Mouse (Mus musculus): ENCODE data around the gene Erbb4. TPM values are rescaled to one million over a fixed set of nuclear protein-coding genes. Genes with fewer than 3 reads are reported as not detected.

The Erbb4 gene
- total RNA-seq, 1 experiment from 2014 or later, result 0.59 TPM

DNA sequence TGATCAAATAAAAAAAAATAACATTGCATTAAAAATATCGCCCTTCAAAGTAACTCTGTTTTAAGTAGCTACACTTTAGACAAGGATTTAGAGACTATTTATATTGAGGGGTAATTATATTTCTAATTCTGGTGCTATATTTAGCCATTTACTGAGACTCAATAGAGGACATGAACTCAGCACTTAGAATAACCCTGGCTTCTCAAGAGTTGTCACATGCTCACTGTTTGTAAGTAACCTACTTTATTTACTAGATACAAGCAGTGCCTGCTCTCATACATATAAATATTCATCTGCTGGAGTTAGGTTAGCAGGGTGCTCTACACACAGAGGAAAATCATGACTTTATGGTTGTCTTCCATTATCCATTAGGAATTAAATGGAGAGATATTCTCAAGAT, 604.0 kb downstream of the Erbb4 start:
- DNase-seq, result no peak

- DNase-seq, result no peak
These were observed 606.3 kb downstream of the Erbb4 start for GRCm38 (mm10) chr1:68501561-68501960.

- DNase-seq, result no peak
These were observed 641.4 kb downstream of the Erbb4 start for GRCm38 (mm10) chr1:68466390-68466960.

GRCm38 (mm10) chr1:68451274-68451673, 656.6 kb downstream of the Erbb4 start:
- DNase-seq, result no peak

DNA sequence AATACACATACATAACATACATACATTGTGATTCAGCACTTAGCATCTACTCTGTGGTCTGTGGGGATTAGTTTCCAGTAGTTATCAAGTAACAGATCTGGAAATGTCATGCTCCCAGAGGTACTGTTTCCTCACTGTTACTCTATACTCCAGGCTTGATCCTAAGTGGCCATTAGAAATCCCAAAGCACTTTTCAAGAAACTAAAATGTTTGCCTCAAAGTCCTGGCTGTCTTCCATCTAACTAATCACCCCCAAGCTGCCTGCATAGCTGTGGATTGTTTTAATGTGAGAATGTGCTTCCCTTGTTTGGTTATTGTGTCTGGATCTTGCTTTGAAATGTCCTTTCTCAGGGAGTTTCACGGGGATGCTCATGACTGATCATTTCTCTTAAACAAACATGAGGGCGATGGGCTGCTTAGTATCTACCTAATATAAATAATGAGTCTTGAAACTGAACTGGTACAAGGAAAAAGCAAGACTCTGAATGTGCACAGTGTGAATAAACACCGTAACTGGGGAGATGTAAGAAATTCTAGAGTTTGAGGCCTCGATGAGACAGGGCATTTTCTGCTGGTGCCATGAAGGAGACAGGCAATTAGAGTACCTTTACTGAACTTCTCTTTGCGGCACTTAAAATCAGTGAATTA, 683.4 kb downstream of the Erbb4 start:
- no peak for DNase-seq

DNA sequence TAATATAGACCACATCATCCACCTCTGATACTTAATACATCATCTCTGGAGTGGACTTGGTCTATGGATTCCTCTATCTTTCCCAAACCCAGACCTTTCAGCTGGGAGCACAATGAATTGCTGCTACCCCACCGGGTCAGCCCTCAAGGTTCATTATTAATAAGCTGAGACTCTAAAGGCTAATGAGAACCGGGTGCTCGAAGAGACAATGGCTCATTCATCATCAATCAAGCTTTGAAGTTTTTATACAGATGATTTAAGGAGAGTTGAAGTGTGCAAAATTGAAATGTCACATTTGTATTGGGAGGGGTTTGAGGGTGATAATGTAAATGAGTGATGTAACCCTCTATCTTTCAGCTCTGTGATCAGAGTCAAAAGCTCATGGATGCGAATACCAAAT, 706.7 kb downstream of the Erbb4 start:
- DNase-seq, result no peak

GRCm38 (mm10) chr1:68371531-68371930, 736.3 kb downstream of the Erbb4 start:
- DNase-seq, result no peak

DNA sequence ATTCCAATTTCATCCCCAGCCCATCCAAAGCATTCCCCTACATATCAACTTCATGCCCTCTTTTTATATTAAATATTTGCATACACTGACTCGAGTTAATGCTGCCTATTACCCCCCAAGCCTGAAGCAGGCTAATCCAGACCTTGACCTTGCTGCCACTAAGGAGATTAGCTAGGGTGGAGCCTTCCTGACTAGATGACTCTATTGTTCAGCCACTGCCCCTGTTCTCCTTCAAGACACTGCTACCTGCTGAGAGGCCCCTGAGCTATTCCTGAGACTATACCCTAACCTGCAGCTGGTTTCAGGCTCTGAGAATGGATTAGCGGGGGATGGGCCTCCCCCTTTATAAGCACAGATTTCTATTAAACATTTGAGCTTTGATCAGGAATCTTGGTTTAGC, 774.1 kb downstream of the Erbb4 start:
- no peak for DNase-seq

GRCm38 (mm10) chr1:68305813-68306212, 802.0 kb downstream of the Erbb4 start:
- DNase-seq, result no peak

- DNase-seq, result no peak
These were observed 823.4 kb downstream of the Erbb4 start for GRCm38 (mm10) chr1:68284443-68284842.

DNA sequence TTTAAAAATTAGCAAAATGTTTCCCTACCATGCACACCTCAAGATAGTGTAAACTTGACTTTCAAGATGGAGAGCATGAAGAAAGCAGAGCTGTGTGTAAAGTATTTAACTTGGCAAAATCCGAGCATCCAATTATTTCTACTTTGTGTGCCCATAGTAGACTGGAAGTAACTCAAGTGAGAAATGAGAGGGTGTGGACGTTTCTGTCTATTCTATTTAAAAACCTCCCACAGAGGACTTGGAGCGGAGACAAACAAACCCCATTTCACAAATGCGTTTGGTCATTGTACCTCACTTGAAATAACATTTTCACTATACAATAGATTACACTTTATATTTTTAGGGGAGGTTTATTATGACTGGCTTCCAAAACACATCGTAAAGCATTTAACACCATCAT, 832.0 kb downstream of the Erbb4 start:
- no peak for DNase-seq

- DNase-seq, result no peak
These were observed 929.3 kb downstream of the Erbb4 start for GRCm38 (mm10) chr1:68178580-68178979.

DNA sequence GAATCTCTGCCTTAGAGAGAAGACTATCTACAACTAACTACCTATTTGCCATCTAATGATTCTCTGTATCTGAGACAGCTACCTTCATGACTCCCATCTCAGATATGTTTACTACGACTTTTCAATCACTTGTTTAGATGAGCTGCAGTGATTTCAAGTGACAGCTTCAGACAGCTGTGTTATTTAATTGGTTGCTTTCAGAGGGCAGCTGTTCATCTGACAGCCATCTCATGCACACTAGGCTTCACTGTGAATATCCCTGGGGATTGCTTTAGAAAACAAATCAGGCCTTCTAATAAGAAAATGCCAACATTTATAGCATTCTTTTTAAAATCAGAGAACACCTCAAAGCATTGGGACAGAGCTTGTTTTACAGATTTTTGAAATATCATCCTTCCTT, 952.6 kb downstream of the Erbb4 start:
- no peak for DNase-seq

DNA sequence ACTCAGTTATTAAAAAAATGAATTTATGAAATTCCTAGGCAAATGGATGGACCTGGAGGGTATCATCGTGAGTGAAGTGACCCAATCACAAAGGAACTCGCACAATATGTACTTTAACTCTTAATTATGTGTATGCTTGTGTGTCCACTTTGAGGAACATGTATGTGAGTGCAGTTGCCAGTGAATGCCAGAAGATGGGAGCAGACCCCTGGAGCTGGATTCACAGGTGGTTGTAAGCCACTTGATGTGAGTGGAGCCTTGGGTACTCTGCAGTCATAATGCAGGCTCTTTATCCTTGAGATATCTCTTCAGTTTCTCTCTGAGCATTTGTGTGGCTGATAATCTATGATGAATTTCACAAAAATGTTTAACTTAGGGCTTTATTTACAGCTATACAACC, 957.3 kb downstream of the Erbb4 start:
- no peak for DNase-seq

GRCm38 (mm10) chr1:68142562-68143350, 965.1 kb downstream of the Erbb4 start:
- DNase-seq, result no peak

GRCm38 (mm10) chr1:68134943-68135342, 972.9 kb downstream of the Erbb4 start:
- no peak for DNase-seq

DNA sequence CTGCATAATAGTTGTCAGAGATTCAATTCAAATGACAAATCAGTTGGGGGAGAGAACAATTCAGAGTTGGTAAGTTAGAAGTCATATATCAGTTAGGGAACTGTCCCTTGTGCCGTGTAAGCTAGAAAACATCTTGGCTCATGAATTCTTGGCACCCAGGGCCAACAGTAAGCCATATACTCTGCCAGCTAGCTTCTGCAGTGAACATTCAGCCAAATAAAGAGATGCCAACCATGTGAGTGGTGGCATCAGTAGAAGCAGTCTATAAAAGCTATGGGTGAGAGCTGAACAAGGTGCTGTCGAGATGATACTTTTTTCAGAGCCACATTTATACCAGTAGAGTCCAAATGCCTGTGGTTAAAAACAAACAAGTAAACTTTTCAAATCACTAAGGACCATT, 973.4 kb downstream of the Erbb4 start:
- DNase-seq, result no peak

DNA sequence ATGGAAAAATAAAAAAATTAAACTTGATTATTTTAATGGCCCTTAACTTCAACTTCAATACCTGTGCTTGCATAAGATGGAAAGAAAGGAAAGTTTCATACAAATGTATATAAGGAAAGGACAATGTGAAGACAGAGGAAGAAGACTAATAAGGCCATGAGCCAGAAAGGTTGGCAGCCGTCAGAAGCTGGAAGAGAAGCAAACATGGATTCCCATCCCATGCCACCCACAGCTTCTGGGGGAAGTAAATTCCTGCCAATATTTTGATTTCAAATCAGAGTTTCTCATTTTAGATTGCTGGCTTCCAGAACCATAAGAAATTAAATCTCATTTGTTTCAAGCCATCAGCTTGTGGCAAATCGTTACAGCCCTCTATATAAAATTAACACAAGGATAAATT, 984.3 kb downstream of the Erbb4 start:
- DNase-seq, result no peak

DNA sequence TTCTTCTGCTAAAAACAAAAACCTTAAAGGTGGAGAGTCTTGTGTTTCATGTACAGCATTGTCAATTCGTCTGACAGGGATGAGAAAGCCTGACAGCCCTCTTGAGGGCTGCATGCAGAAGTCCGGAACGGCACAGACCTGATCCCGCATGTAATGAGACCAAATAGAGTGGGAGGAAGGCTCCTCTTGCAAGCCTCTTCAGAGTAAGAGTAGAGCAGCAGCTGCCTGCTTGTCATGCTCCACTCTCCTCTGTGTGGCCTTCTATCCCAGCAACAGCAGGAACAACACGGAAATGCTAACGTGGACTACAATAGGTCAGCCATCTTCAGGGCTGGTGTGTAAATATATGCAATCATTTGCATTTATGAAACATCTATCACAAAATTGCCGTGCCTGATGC, 987.5 kb downstream of the Erbb4 start:
- no peak for DNase-seq

GRCm38 (mm10) chr1:68115721-68116120, 992.1 kb downstream of the Erbb4 start:
- DNase-seq, result no peak

- peak; percentile 14 for DNase-seq
These were observed 1001.4 kb downstream of the Erbb4 start for GRCm38 (mm10) chr1:68106543-68106860.

DNA sequence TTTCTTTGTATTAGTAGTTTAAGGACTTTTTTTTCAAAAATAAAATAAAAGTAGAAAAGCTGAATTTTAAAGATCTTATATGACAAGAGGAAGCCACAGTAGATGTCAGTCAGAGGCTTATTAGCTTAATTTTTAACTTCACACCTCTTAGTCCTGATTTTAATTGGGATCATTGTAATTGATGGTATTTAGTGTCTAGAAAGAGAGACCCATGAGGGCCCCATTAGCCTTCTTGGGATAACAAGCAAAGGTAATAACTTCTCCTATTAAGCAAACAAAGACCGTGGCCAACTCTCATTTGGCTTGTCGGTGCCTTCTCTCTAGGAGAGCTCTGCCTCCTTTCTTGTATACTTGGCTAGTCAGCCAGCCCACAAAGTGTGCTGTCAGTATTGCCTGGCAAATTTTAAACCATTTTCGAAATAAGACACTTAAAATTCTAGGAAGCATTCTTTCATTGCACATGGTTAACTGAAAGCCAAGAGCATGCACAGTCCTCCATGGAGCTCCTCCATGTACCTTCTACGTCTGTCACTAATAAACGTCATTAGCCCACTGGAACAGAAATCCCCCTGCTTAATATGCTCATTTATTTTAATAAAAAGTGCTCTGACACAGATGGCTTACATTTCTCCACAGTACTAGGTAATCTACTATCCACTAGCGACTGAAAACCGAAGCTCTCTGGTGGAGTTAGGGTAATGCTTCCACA, 1001.9 kb downstream of the Erbb4 start:
- DNase-seq, result no peak

DNA sequence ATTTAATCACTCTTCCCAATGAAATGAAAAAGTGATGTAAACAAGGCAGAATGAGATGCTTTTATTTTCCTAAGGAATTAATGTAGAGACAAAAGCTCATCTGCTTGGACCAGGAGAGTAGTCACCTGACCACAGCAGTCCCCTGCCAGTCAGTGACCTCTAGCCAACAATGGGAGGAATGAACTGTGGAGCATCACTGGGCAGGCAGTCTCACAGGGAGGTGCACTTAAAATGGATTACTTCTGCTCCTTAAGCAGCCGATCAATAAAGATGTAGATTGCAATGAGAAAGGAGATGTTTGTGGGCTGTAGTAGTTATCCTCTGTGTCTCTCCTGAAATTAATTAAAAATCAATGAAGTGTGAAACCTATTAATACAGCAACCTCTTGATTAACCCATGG, 1018.2 kb downstream of the Erbb4 start:
- no peak for DNase-seq

All from adrenal gland, postnatal 14 days (tissue).